Mouse (Mus musculus): Measurements from ENCODE around the gene Eif4b. TPM values are rescaled to one million over a fixed set of nuclear protein-coding genes. Genes with fewer than 3 reads are reported as not detected.

Eif4b gene
- total and polyA plus RNA-seq, 2 experiments, result 73.8 to 130 TPM

DNA sequence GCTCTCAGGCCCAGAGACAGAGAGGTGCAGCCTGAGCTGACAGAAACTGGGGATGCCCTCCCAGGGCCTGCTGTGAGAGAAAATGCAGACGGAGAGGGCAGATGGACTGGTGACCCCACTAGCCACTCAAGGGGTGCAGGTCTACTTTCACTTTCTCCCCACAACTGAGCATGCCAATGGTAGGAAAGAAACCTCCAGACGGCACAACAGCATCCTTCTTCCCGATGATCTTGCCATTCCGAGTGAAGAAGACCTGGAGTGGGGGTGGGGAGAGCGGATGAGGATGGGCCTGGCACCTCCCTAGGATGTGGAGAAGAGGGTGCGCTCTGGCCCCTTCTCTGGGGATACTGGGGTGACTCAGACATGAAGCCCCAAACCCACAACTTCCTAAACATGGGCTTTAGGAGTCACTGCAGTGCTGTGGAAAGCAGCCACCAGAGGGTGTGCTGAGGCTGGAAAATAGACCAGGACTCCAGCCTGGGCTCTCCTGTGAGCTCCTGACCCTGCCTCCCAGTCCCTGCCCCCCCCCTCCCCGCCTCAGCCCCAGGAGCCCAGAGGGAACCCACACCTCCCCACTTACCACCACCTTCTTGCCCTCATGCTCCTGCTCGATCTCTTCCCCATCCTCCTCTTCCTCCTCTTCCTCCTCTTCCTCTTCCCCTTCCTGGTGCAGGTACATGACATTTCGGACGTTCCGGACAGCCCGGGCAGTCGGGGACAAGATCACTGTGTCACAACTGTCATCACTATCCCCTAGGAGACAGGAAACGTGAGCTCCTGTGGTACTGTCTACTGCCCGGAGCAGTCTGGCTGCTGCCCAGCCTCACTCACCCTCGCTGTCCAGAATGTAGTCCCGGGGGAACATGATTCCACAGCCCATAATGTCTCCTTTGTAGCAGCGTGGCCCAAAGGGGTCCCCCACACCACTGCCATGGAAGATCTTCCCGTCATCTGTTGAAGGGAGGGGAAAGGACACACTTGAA, 44.2 kb downstream of the Eif4b start:
- no peak overlapping the region for H3K27ac ChIP-seq (replicated peaks; ENCODE audit: insufficient read depth, low read depth, low read length)
- H3K9ac ChIP-seq (ENCODE audit: low read depth, low read length), result no peak overlapping the region
- H3K79me2 ChIP-seq (ENCODE audit: control insufficient read depth, insufficient read depth, low read length), result no peaks in the 10 kb centered on the region
- H3K4me1 ChIP-seq (ENCODE audit: control insufficient read depth, insufficient read depth, low read length), result peaks cover 4% of the 10 kb centered on the region
- H3K27me3 ChIP-seq (ENCODE audit: control insufficient read depth, insufficient read depth, low read length), result no peaks in the 10 kb centered on the region
- DNase-seq (ENCODE audit: extremely low read depth, low read depth, low spot score), result no peak
- TF ChIP-seq POLR2A (IDR thresholded peaks at IDR 0.05; ENCODE audit: extremely low read depth, insufficient read depth, low read length) (no peak), CTCF (IDR thresholded peaks at IDR 0.05; ENCODE audit: low read depth, low read length) (peak; percentile 74)
- H3K4me3 ChIP-seq (ENCODE audit: insufficient read depth, low read depth, low read length), result no peak overlapping the region
- peaks cover 37% of the 10 kb centered on the region for H3K36me3 ChIP-seq (ENCODE audit: control insufficient read depth, insufficient read depth, low read length)
- WGBS, result 66% methylated on average over 18 of the region's 19 CpGs

GRCm38 (mm10) chr15:102118591-102118990, 45.0 kb downstream of the Eif4b start:
- peaks cover 28% of the 10 kb centered on the region for H3K36me3 ChIP-seq (ENCODE audit: control insufficient read depth, insufficient read depth, low read length)
- no peak for TF ChIP-seq CTCF (IDR thresholded peaks at IDR 0.05; ENCODE audit: low read depth, low read length)
- no peak for TF ChIP-seq POLR2A (IDR thresholded peaks at IDR 0.05; ENCODE audit: extremely low read depth, insufficient read depth, low read length)
- no peak for DNase-seq (ENCODE audit: extremely low read depth, low read depth, low spot score)
- H3K79me2 ChIP-seq (ENCODE audit: control insufficient read depth, insufficient read depth, low read length), result no peaks in the 10 kb centered on the region
- H3K4me3 ChIP-seq (ENCODE audit: insufficient read depth, low read depth, low read length), result no peak overlapping the region
- 95% methylated on average over 4 of the region's 4 CpGs for WGBS
- H3K27me3 ChIP-seq (ENCODE audit: control insufficient read depth, insufficient read depth, low read length), result no peaks in the 10 kb centered on the region
- no peak overlapping the region for H3K27ac ChIP-seq (replicated peaks; ENCODE audit: insufficient read depth, low read depth, low read length)
- H3K9ac ChIP-seq (ENCODE audit: low read depth, low read length), result no peak overlapping the region
- peaks cover 4% of the 10 kb centered on the region for H3K4me1 ChIP-seq (ENCODE audit: control insufficient read depth, insufficient read depth, low read length)

GRCm38 (mm10) chr15:102119121-102119830, 45.7 kb downstream of the Eif4b start:
- H3K4me3 ChIP-seq (ENCODE audit: insufficient read depth, low read depth, low read length), result no peak overlapping the region
- no peak overlapping the region for H3K27ac ChIP-seq (replicated peaks; ENCODE audit: insufficient read depth, low read depth, low read length)
- peaks cover 4% of the 10 kb centered on the region for H3K4me1 ChIP-seq (ENCODE audit: control insufficient read depth, insufficient read depth, low read length)
- H3K79me2 ChIP-seq (ENCODE audit: control insufficient read depth, insufficient read depth, low read length), result no peaks in the 10 kb centered on the region
- DNase-seq (ENCODE audit: extremely low read depth, low read depth, low spot score), result peak; percentile 49
- peaks cover 22% of the 10 kb centered on the region; the same call in 1 of the 2 replicates for H3K36me3 ChIP-seq (ENCODE audit: control insufficient read depth, insufficient read depth, low read length)
- 77% methylated on average over 8 of the region's 8 CpGs for WGBS
- TF ChIP-seq POLR2A (IDR thresholded peaks at IDR 0.05; ENCODE audit: extremely low read depth, insufficient read depth, low read length), result no peak
- TF ChIP-seq CTCF (IDR thresholded peaks at IDR 0.05; ENCODE audit: low read depth, low read length), result no peak
- H3K9ac ChIP-seq (ENCODE audit: low read depth, low read length), result no peak overlapping the region
- H3K27me3 ChIP-seq (ENCODE audit: control insufficient read depth, insufficient read depth, low read length), result no peaks in the 10 kb centered on the region

- Histone ChIP-seq H3K27me3 (ENCODE audit: control insufficient read depth, insufficient read depth, low read length) (no peaks in the 10 kb centered on the region), H3K27ac (replicated peaks; ENCODE audit: insufficient read depth, low read depth, low read length) (no peak overlapping the region), H3K36me3 (ENCODE audit: control insufficient read depth, insufficient read depth, low read length) (peaks cover 19% of the 10 kb centered on the region; the same call in 1 of the 2 replicates), H3K4me3 (ENCODE audit: insufficient read depth, low read depth, low read length) (no peak overlapping the region), H3K9ac (ENCODE audit: low read depth, low read length) (no peak overlapping the region), H3K79me2 (ENCODE audit: control insufficient read depth, insufficient read depth, low read length) (no peaks in the 10 kb centered on the region), H3K4me1 (ENCODE audit: control insufficient read depth, insufficient read depth, low read length) (peaks cover 4% of the 10 kb centered on the region)
- DNase-seq (ENCODE audit: extremely low read depth, low read depth, low spot score), result peak; percentile 83
- TF ChIP-seq POLR2A (IDR thresholded peaks at IDR 0.05; ENCODE audit: extremely low read depth, insufficient read depth, low read length) (no peak), CTCF (IDR thresholded peaks at IDR 0.05; ENCODE audit: low read depth, low read length) (no peak)
- WGBS, result 23% methylated on average over 2 of the region's 2 CpGs
Measured at GRCm38 (mm10) chr15:102119831-102120170, 46.2 kb downstream of the Eif4b start.

DNA sequence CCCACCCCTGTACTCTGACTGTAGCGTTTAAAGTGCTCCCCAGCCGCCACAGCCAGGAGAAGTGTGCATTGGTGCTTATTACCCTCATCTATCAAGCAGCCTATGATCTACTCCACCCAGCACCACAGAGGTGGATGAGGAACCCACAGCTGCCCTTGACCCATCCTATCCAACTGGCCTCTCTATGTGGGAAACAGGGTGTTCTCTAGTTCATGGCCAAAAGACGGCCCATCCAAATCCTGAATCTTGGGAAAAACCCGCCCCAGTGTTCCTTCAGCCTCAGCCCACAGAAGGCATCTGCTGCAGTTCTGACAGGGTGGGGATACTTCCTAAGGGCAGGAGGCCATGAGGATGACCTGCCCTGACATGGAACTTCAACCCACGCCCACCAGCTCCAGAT, 47.0 kb downstream of the Eif4b start:
- Histone ChIP-seq H3K27ac (replicated peaks; ENCODE audit: insufficient read depth, low read depth, low read length) (no peak overlapping the region), H3K4me1 (ENCODE audit: control insufficient read depth, insufficient read depth, low read length) (peaks cover 4% of the 10 kb centered on the region), H3K79me2 (ENCODE audit: control insufficient read depth, insufficient read depth, low read length) (no peaks in the 10 kb centered on the region), H3K4me3 (ENCODE audit: insufficient read depth, low read depth, low read length) (no peak overlapping the region), H3K9ac (ENCODE audit: low read depth, low read length) (no peak overlapping the region), H3K36me3 (ENCODE audit: control insufficient read depth, insufficient read depth, low read length) (peaks cover 14% of the 10 kb centered on the region; the same call in 1 of the 2 replicates), H3K27me3 (ENCODE audit: control insufficient read depth, insufficient read depth, low read length) (no peaks in the 10 kb centered on the region)
- 77% methylated on average over 5 of the region's 5 CpGs for WGBS
- TF ChIP-seq CTCF (IDR thresholded peaks at IDR 0.05; ENCODE audit: low read depth, low read length), result no peak
- no peak for TF ChIP-seq POLR2A (IDR thresholded peaks at IDR 0.05; ENCODE audit: extremely low read depth, insufficient read depth, low read length)
- DNase-seq (ENCODE audit: extremely low read depth, low read depth, low spot score), result no peak
